Mouse (Mus musculus): Measurements from ENCODE around the gene Tnk2. TPM values are rescaled to one million over a fixed set of nuclear protein-coding genes. Genes with fewer than 3 reads are reported as not detected.
"Not testable (repeated sequence)": the region's sequence is repeated elsewhere in the genome, so short reads cannot be mapped to it uniquely, and the experiment has no call there.

The Tnk2 gene
- polyA plus RNA-seq, 2 experiments = 3.8 to 15.3 TPM

GRCm38 (mm10) chr16:32635314-32635713 is 8.4 kb upstream of the Tnk2 start:
- no peak overlapping the region for H3K27ac ChIP-seq
- H3K4me1 ChIP-seq (replicated peaks; ENCODE audit: control insufficient read depth in 2 of 2, insufficient read depth in 2 of 2, low read length in 1 of 2) = peaks cover 0 to 7% of the 10 kb centered on the region in 2 experiments; a peak in 2 of 4 replicates
- peak; percentile 16; the same call in 1 of the 2 replicates for ATAC-seq (ENCODE audit: insufficient read depth)
- H3K9me3 ChIP-seq (ENCODE audit: control insufficient read depth, low read length) = no peaks in the 10 kb centered on the region
- WGBS (ENCODE audit: insufficient replicate concordance) = 78% methylated on average over 3 of the region's 3 CpGs
- no peak overlapping the region for H3K4me2 ChIP-seq (ENCODE audit: low read depth)
- DNase-seq (ENCODE audit: low read depth in 3 of 3, low spot score in 3 of 3) = no peak
- no peaks in the 10 kb centered on the region for H3K27me3 ChIP-seq (ENCODE audit: control insufficient read depth, insufficient read depth, low read length)
- H3K36me3 ChIP-seq (replicated peaks; ENCODE audit: control insufficient read depth, insufficient read depth, low read depth) = peaks cover 30% of the 10 kb centered on the region
- TF ChIP-seq CTCF (IDR thresholded peaks at IDR 0.05; ENCODE audit: low read depth) (peak; percentile 59), EP300 (IDR thresholded peaks at IDR 0.05; ENCODE audit: low read depth) (no peak)
- no peak overlapping the region for H3K4me3 ChIP-seq (ENCODE audit: insufficient read depth in 1 of 2, low read depth in 2 of 2, low read length in 2 of 2)
- no peak overlapping the region for H3K9ac ChIP-seq (replicated peaks)

- no peak overlapping the region for H3K4me2 ChIP-seq (ENCODE audit: low read depth)
- H3K27ac ChIP-seq = no peak overlapping the region
- 61% methylated on average over 3 of the region's 3 CpGs for WGBS (ENCODE audit: insufficient replicate concordance)
- H3K36me3 ChIP-seq (replicated peaks; ENCODE audit: control insufficient read depth, insufficient read depth, low read depth) = peaks cover 20% of the 10 kb centered on the region
- no peaks in the 10 kb centered on the region for H3K9me3 ChIP-seq (ENCODE audit: control insufficient read depth, low read length)
- H3K4me3 ChIP-seq (ENCODE audit: insufficient read depth in 1 of 2, low read depth in 2 of 2, low read length in 2 of 2) = no peak overlapping the region
- H3K9ac ChIP-seq (replicated peaks) = no peak overlapping the region
- TF ChIP-seq EP300 (IDR thresholded peaks at IDR 0.05; ENCODE audit: low read depth) (no peak), CTCF (IDR thresholded peaks at IDR 0.05; ENCODE audit: low read depth) (no peak)
- H3K27me3 ChIP-seq (ENCODE audit: control insufficient read depth, insufficient read depth, low read length) = no peaks in the 10 kb centered on the region
- H3K4me1 ChIP-seq (replicated peaks; ENCODE audit: control insufficient read depth in 2 of 2, insufficient read depth in 2 of 2, low read length in 1 of 2) = peaks cover 0 to 7% of the 10 kb centered on the region in 2 experiments; a peak in 2 of 4 replicates
- DNase-seq (ENCODE audit: low read depth in 3 of 3, low spot score in 3 of 3) (no peak), ATAC-seq (ENCODE audit: insufficient read depth) (no peak)
These were observed 7.3 kb upstream of the Tnk2 start for GRCm38 (mm10) chr16:32636331-32636730.

- Histone ChIP-seq H3K9me3 (ENCODE audit: control insufficient read depth, low read length) (no peaks in the 10 kb centered on the region), H3K27ac (no peak overlapping the region), H3K4me2 (ENCODE audit: low read depth) (no peak overlapping the region), H3K4me1 (replicated peaks; ENCODE audit: control insufficient read depth in 2 of 2, insufficient read depth in 2 of 2, low read length in 1 of 2) (peaks cover 0 to 7% of the 10 kb centered on the region in 2 experiments; a peak in 2 of 4 replicates), H3K36me3 (replicated peaks; ENCODE audit: control insufficient read depth, insufficient read depth, low read depth) (peaks cover 14% of the 10 kb centered on the region), H3K4me3 (ENCODE audit: insufficient read depth in 1 of 2, low read depth in 2 of 2, low read length in 2 of 2) (no peak overlapping the region), H3K27me3 (ENCODE audit: control insufficient read depth, insufficient read depth, low read length) (no peaks in the 10 kb centered on the region), H3K9ac (replicated peaks) (no peak overlapping the region)
- WGBS (ENCODE audit: insufficient replicate concordance) = 25% methylated on average over 6 of the region's 6 CpGs
- no peak for DNase-seq (ENCODE audit: low read depth in 3 of 3, low spot score in 3 of 3)
- TF ChIP-seq CTCF (IDR thresholded peaks at IDR 0.05; ENCODE audit: low read depth) (no peak), EP300 (IDR thresholded peaks at IDR 0.05; ENCODE audit: low read depth) (no peak)
- no peak for ATAC-seq (ENCODE audit: insufficient read depth)
These were observed 6.7 kb upstream of the Tnk2 start for GRCm38 (mm10) chr16:32636871-32637521.

- 7% methylated on average over 8 of the region's 8 CpGs for WGBS (ENCODE audit: insufficient replicate concordance)
- TF ChIP-seq EP300 (IDR thresholded peaks at IDR 0.05; ENCODE audit: low read depth) (no peak), CTCF (IDR thresholded peaks at IDR 0.05; ENCODE audit: low read depth) (peak; percentile 96)
- H3K4me1 ChIP-seq (replicated peaks; ENCODE audit: control insufficient read depth in 2 of 2, insufficient read depth in 2 of 2, low read length in 1 of 2) = peaks cover 0 to 7% of the 10 kb centered on the region in 2 experiments; a peak in 3 of 4 replicates
- H3K9me3 ChIP-seq (ENCODE audit: control insufficient read depth, low read length) = no peaks in the 10 kb centered on the region
- H3K4me3 ChIP-seq (ENCODE audit: insufficient read depth in 1 of 2, low read depth in 2 of 2, low read length in 2 of 2) = no peak overlapping the region
- H3K9ac ChIP-seq (replicated peaks) = no peak overlapping the region
- H3K36me3 ChIP-seq (replicated peaks; ENCODE audit: control insufficient read depth, insufficient read depth, low read depth) = no peaks in the 10 kb centered on the region; the same call in 1 of the 2 replicates
- DNase-seq (ENCODE audit: low read depth in 3 of 3, low spot score in 3 of 3) (peak; percentile 75 to 79 (median 77)), ATAC-seq (ENCODE audit: insufficient read depth) (peak; percentile 63)
- H3K27ac ChIP-seq = no peak overlapping the region
- H3K27me3 ChIP-seq (ENCODE audit: control insufficient read depth, insufficient read depth, low read length) = no peaks in the 10 kb centered on the region
- H3K4me2 ChIP-seq (ENCODE audit: low read depth) = no peak overlapping the region
These were observed 5.2 kb upstream of the Tnk2 start for GRCm38 (mm10) chr16:32638476-32638875.

- WGBS (ENCODE audit: insufficient replicate concordance) = 78% methylated on average over 5 of the region's 5 CpGs
- Histone ChIP-seq H3K4me3 (ENCODE audit: insufficient read depth in 1 of 2, low read depth in 2 of 2, low read length in 2 of 2) (no peak overlapping the region), H3K27me3 (ENCODE audit: control insufficient read depth, insufficient read depth, low read length) (no peaks in the 10 kb centered on the region), H3K4me1 (replicated peaks; ENCODE audit: control insufficient read depth in 2 of 2, insufficient read depth in 2 of 2, low read length in 1 of 2) (peaks cover 2 to 12% of the 10 kb centered on the region in 2 experiments; a peak in 3 of 4 replicates), H3K4me2 (ENCODE audit: low read depth) (no peak overlapping the region), H3K9me3 (ENCODE audit: control insufficient read depth, low read length) (no peaks in the 10 kb centered on the region), H3K9ac (replicated peaks) (no peak overlapping the region), H3K36me3 (replicated peaks; ENCODE audit: control insufficient read depth, insufficient read depth, low read depth) (no peaks in the 10 kb centered on the region), H3K27ac (no peak overlapping the region)
- no peak for ATAC-seq (ENCODE audit: insufficient read depth)
- TF ChIP-seq EP300 (IDR thresholded peaks at IDR 0.05; ENCODE audit: low read depth) (no peak), CTCF (IDR thresholded peaks at IDR 0.05; ENCODE audit: low read depth) (no peak)
- no peak for DNase-seq (ENCODE audit: low read depth in 3 of 3, low spot score in 3 of 3)
These were observed 3.6 kb upstream of the Tnk2 start for GRCm38 (mm10) chr16:32640096-32640495.

GRCm38 (mm10) chr16:32640683-32641082 is 3.0 kb upstream of the Tnk2 start:
- not testable (repeated sequence) for H3K27me3 ChIP-seq (ENCODE audit: control insufficient read depth, insufficient read depth, low read length); H3K9ac ChIP-seq (replicated peaks); ATAC-seq (ENCODE audit: insufficient read depth)

More at GRCm38 (mm10) chr16:32640683-32641082, 3.0 kb upstream of the Tnk2 start:
- WGBS (ENCODE audit: insufficient replicate concordance) = 52% methylated on average over 2 of the region's 2 CpGs
- H3K4me3 ChIP-seq (ENCODE audit: insufficient read depth in 1 of 2, low read depth in 2 of 2, low read length in 2 of 2); H3K9me3 ChIP-seq (ENCODE audit: control insufficient read depth, low read length); H3K4me2 ChIP-seq (ENCODE audit: low read depth); DNase-seq (ENCODE audit: low read depth in 3 of 3, low spot score in 3 of 3); H3K36me3 ChIP-seq (replicated peaks; ENCODE audit: control insufficient read depth, insufficient read depth, low read depth); H3K27ac ChIP-seq: not testable (repeated sequence)
- H3K4me1 ChIP-seq (replicated peaks; ENCODE audit: control insufficient read depth in 2 of 2, insufficient read depth in 2 of 2, low read length in 1 of 2) = peaks cover 4 to 18% of the 10 kb centered on the region in 2 experiments; a peak in 3 of 4 replicates

Measured in liver, embryonic 14.5 days (tissue).